Mouse (Mus musculus) forebrain, embryonic 10.5 days (tissue): ENCODE measurements around the gene Nmrk2. TPM values are rescaled to one million over a fixed set of nuclear protein-coding genes. Genes with fewer than 3 reads are reported as not detected.
"Not testable (repeated sequence)": the region's sequence is repeated elsewhere in the genome, so short reads cannot be mapped to it uniquely, and the experiment has no call there.

Experiments used
- DNase-seq: peaks from one replicate; pipeline ENCODE4 v3.0.0-alpha.2; 2017; ENCODE audit warnings: low spot score; ENCODE audit errors: extremely low spot score
- H3K27ac ChIP-seq: fragments of 300-500 bp; sonication (generic); 2 replicates; pipeline ENCODE4 v1.5.1; 2016; ENCODE audit warnings: mild to moderate bottlenecking
- H3K27me3 ChIP-seq: fragments of 300-500 bp; sonication (generic); 2 replicates; pipeline ENCODE4 v1.6.1; 2016; ENCODE audit warnings: mild to moderate bottlenecking; ENCODE audit not compliant: poor library complexity, severe bottlenecking
- H3K36me3 ChIP-seq: fragments of 300-500 bp; sonication (generic); replicated peaks from 2 replicates; pipeline ENCODE4 v1.6.1; 2016; ENCODE audit warnings: mild to moderate bottlenecking, moderate library complexity
- H3K4me1 ChIP-seq: fragments of 300-500 bp; sonication (generic); 2 replicates; pipeline ENCODE4 v1.6.1; 2016
- H3K4me3 ChIP-seq: fragments of 300-500 bp; sonication (generic); 2 replicates; pipeline ENCODE4 v1.5.1; 2016; ENCODE audit warnings: mild to moderate bottlenecking, moderate library complexity
- H3K9me3 ChIP-seq: fragments of 300-500 bp; sonication (generic); 2 replicates; pipeline ENCODE4 v1.6.1; 2016; ENCODE audit warnings: mild to moderate bottlenecking, moderate library complexity
- WGBS: fragments of 180-500 bp; shearing (Covaris S2); methylation state at CpG from one replicate; pipeline ENCODE4 v1.1.7; 2016; 5-methylcytosine and 5-hydroxymethylcytosine counted together
- polyA plus RNA-seq: library from polyadenylated mRNA; unstranded; fragments of >200 nt; fragmentation: Nextera tagmentation; extraction: Ambion mirVana; gene quantifications from 2 replicates; pipeline ENCODE4 v1.2.1, GENCODE M21; 2016

The Nmrk2 gene
- polyA plus RNA-seq, 1 experiment from 2014 or later, result not detected

- H3K27ac ChIP-seq, result peak within 1 kb of the TSS; percentile 92
- H3K9me3 ChIP-seq, result no peaks in the 10 kb centered on the region
- H3K27me3 ChIP-seq, result peaks cover 67% of the 10 kb centered on the region
- peak within 1 kb of the TSS; percentile 87 for H3K4me3 ChIP-seq
- DNase-seq, result peak; percentile 90
- no peaks in the 10 kb centered on the region for H3K36me3 ChIP-seq
- WGBS, result 10% methylated on average over 29 of the region's 29 CpGs
- peaks cover 50% of the 10 kb centered on the region for H3K4me1 ChIP-seq
Measured at GRCm38 (mm10) chr10:81232580-81233225, 30.9 kb upstream of the Nmrk2 start, which contains the start of gene Zfr2. Zfr2 (plus strand) TSS chr10:81233155.

GRCm38 (mm10) chr10:81231436-81231835 lies 29.6 kb upstream of the Nmrk2 start:
- Histone ChIP-seq H3K27me3 (peaks cover 55% of the 10 kb centered on the region), H3K4me1 (peaks cover 40% of the 10 kb centered on the region), H3K36me3 (no peaks in the 10 kb centered on the region), H3K27ac (peak overlapping the region; percentile 48; the same call in 1 of the 2 replicates), H3K4me3 (peak overlapping the region; percentile 57), H3K9me3 (no peaks in the 10 kb centered on the region)
- DNase-seq, result no peak
- 53% methylated on average over 7 of the region's 7 CpGs for WGBS

- no peaks in the 10 kb centered on the region for H3K36me3 ChIP-seq
- H3K4me3 ChIP-seq, result peak within 1 kb of the TSS; percentile 57
- H3K4me1 ChIP-seq, result peaks cover 40% of the 10 kb centered on the region
- WGBS, result 3% methylated on average over 27 of the region's 27 CpGs
- no peaks in the 10 kb centered on the region for H3K9me3 ChIP-seq
- peak; percentile 50 for DNase-seq
- H3K27me3 ChIP-seq, result peaks cover 50% of the 10 kb centered on the region
- H3K27ac ChIP-seq, result peak within 1 kb of the TSS; percentile 78
Measured at GRCm38 (mm10) chr10:81230438-81231332, 28.8 kb upstream of the Nmrk2 start, which contains the start of gene Atcay. Atcay (minus strand) TSS chr10:81230833.

DNA sequence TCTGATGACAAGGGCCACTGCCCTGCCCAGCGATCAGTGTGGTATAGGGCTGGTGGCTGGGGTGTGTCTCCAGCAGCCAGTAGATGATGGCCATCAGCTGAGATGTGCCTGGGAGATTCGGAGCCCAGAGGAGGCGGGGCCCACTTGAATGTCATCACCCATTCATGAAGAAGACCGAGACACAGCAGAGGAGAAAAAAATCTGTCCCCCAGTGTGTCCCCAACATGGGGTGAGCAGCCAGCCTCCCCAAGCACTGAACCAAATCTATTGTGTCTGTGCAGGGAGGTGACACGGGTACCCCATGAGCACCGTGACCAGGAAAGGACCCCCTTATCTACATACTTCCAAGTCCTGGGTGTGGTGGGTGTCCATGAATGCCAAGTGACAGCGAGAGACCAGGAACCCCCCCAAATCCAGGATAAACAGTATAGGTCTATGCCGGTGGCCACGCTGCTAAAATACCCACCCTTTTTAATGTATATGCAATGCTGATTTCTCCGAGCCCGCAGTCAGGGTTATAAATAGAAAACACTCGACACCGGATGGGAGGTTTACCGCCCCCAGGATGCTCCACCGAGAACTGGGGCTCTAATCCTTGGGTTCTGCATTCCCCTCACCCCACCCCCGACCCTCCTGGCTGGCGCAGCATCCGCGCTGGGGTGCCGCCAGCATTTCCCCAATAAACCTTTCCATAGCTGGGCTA lies 28.0 kb upstream of the Nmrk2 start:
- 15% methylated on average over 20 of the region's 20 CpGs for WGBS
- peak overlapping the region; percentile 78 for H3K27ac ChIP-seq
- DNase-seq, result no peak
- H3K4me3 ChIP-seq, result peak overlapping the region; percentile 57
- H3K27me3 ChIP-seq, result peaks cover 50% of the 10 kb centered on the region
- peaks cover 40% of the 10 kb centered on the region for H3K4me1 ChIP-seq
- no peaks in the 10 kb centered on the region for H3K36me3 ChIP-seq
- H3K9me3 ChIP-seq, result no peaks in the 10 kb centered on the region

DNA sequence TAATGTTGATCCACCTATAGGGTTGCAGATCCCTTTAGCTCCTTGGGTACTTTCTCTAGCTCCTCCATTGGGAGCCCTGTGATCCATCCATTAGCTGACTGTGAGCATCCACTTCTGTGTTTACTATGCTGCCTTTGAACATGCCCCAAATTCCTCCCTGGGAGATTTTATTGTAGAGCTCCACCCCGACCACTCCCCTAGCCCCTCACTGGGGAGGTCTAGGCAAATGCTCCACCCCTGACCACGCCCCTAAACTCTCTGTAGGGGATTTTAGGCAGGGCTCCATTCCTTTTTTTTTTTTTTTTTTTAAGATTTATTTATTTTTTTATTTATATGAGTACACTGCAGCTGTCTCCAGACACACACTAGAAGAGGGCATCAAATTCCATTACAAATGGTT lies 21.9 kb upstream of the Nmrk2 start:
- DNase-seq, H3K27ac ChIP-seq, H3K36me3 ChIP-seq, H3K9me3 ChIP-seq, H3K4me1 ChIP-seq, H3K27me3 ChIP-seq, H3K4me3 ChIP-seq: not testable (repeated sequence)
- 71% methylated on average over 2 of the region's 2 CpGs for WGBS

DNA sequence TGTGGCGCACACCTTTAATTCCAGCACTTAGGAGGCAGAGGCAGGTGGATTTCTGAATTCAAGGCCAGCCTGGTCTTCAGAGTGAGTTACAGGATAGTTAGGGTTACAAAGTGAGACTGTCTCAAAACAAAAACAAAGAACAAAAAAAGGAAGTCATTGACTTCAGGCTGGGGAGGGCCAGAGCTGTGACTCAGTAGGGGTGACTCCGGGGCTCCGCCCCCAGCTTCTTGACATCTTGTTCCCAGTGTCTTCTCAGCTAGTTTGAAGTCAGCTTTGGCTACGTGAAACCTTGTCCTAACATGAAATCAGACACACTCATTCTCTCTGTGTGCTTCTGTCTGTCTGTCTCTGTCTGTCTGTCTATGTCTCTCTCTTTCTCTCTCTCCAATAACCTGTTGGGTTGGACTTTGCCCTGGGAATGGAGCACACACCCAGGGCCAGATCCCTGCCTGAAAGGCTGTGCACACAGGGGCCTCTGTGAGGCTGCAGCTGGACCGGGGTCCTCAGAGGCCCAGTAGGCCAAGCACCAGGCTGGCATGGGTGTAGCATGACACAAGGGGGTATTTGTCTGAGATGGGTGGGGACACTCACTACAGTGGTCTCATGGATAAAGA lies 19.7 kb upstream of the Nmrk2 start:
- WGBS, result 85% methylated on average over 5 of the region's 5 CpGs
- H3K27me3 ChIP-seq, result no peaks in the 10 kb centered on the region
- H3K27ac ChIP-seq, result no peak overlapping the region
- H3K4me3 ChIP-seq, result no peak overlapping the region
- DNase-seq, result no peak
- H3K36me3 ChIP-seq, result no peaks in the 10 kb centered on the region; the same call in 1 of the 2 replicates
- no peaks in the 10 kb centered on the region for H3K9me3 ChIP-seq
- H3K4me1 ChIP-seq, result no peaks in the 10 kb centered on the region

- Histone ChIP-seq H3K9me3 (no peaks in the 10 kb centered on the region), H3K4me3 (no peak overlapping the region), H3K27me3 (no peaks in the 10 kb centered on the region), H3K4me1 (no peaks in the 10 kb centered on the region), H3K36me3 (peaks cover 8% of the 10 kb centered on the region), H3K27ac (no peak overlapping the region)
- peak; percentile 54 for DNase-seq
- WGBS, result 39% methylated on average over 7 of the region's 7 CpGs
Measured at GRCm38 (mm10) chr10:81217964-81218363, 16.1 kb upstream of the Nmrk2 start.

- not testable (repeated sequence) for H3K9me3 ChIP-seq, H3K4me1 ChIP-seq, H3K27ac ChIP-seq, H3K4me3 ChIP-seq, DNase-seq, H3K27me3 ChIP-seq
- whole genome bisulfite sequencing, result 38% methylated on average over 1 of the region's 1 CpGs
- peaks cover 15% of the 10 kb centered on the region for H3K36me3 ChIP-seq
Measured at GRCm38 (mm10) chr10:81217267-81217666, 15.4 kb upstream of the Nmrk2 start.

DNA sequence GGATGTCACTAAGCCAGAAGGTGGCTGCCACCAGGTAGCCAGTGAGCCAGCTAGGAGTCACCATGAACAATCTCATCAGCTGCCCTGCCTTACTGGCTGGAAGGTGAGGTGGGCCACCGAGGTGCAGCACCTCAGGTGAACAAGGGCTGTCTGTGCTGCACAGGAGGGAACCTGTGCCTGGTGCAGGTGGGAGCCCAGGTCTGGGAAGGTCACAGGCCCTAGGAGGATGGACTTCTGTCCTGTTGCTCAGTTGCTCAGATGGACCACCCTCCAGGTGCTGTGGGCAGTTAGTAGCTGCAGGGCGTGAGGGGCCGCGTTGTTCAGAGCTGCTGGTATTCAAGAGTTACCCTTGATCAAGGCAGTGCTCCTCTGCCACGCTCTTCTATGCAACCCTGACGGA lies 15.0 kb upstream of the Nmrk2 start:
- DNase-seq, result no peak
- peaks cover 20% of the 10 kb centered on the region for H3K36me3 ChIP-seq
- H3K9me3 ChIP-seq, result peaks cover 4% of the 10 kb centered on the region; the same call in 1 of the 2 replicates
- WGBS, result 91% methylated on average over 6 of the region's 6 CpGs
- H3K4me3 ChIP-seq, result no peak overlapping the region
- H3K4me1 ChIP-seq, result no peaks in the 10 kb centered on the region
- H3K27me3 ChIP-seq, result no peaks in the 10 kb centered on the region
- no peak overlapping the region for H3K27ac ChIP-seq

DNA sequence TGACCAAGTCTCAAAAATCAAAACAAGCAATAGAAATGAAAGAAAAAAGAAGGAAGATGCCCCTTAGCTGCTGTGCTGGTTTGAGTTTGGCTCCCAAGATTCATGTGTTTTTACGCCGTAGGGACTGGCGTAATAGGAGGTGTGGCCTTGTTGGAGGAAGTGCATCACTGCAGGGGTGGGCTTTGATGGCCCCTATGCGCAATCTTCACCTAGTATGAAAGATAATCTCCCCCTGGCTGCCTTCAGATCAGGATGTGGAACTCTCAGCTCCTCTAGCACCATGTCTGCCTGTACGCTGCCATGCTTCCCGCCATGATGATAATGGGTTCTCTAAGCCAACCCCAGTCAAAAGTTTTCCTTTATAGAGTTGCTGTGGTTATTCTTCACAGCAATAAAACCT lies 14.4 kb upstream of the Nmrk2 start:
- peaks cover 24% of the 10 kb centered on the region for H3K36me3 ChIP-seq
- H3K9me3 ChIP-seq, result peaks cover 6% of the 10 kb centered on the region; the same call in 1 of the 2 replicates
- no peaks in the 10 kb centered on the region for H3K4me1 ChIP-seq
- H3K27ac ChIP-seq, result no peak overlapping the region
- 91% methylated on average over 6 of the region's 6 CpGs for WGBS
- no peaks in the 10 kb centered on the region for H3K27me3 ChIP-seq
- no peak overlapping the region for H3K4me3 ChIP-seq
- DNase-seq, result no peak

DNA sequence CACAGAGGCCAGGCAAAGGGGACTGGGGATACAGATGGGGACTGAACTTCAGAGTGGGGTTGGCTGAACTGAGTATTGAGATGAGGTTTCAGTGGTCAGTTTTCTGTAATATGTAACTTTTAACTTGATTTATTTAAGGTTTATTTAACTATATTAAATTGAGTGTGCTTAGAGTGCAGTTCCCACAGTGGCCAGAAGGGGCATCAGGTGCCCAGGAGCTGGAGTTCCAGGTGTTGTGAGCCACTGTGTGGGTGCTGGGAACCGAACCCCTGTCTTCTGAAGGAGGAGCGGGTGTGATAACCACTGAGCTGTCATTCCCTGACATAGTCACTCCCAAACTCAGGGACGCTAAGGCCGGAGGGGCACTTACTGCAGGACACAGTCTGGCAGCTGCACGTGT lies 8.3 kb upstream of the Nmrk2 start:
- WGBS, result 97% methylated on average over 5 of the region's 5 CpGs
- H3K36me3 ChIP-seq, result peaks cover 38% of the 10 kb centered on the region

GRCm38 (mm10) chr10:81204137-81204536 lies 2.3 kb upstream of the Nmrk2 start:
- Histone ChIP-seq H3K4me3 (no peak overlapping the region), H3K27ac (no peak overlapping the region), H3K27me3 (peaks cover 18% of the 10 kb centered on the region), H3K9me3 (no peaks in the 10 kb centered on the region), H3K4me1 (peaks cover 10% of the 10 kb centered on the region), H3K36me3 (no peaks in the 10 kb centered on the region)
- DNase-seq, result no peak
- WGBS, result 68% methylated on average over 4 of the region's 4 CpGs

More for the DNA sequence above, 8.3 kb upstream of the Nmrk2 start:
- Histone ChIP-seq H3K27me3 (no peaks in the 10 kb centered on the region), H3K4me1 (no peaks in the 10 kb centered on the region), H3K9me3 (peaks cover 14% of the 10 kb centered on the region; the same call in 1 of the 2 replicates), H3K4me3 (no peak overlapping the region), H3K27ac (no peak overlapping the region)
- DNase-seq, result no peak
